Mouse (Mus musculus): ENCODE measurements at regions not wholly inside any gene's neighbourhood (a gene's known extent, or its start where the extent isn't known, plus 50 kb on each side); places are given as distances from the start of the nearest gene placed in this dataset.
A peak's percentile ranks its signal among the peaks of the same experiment; 100 is the strongest.

- H3K9ac ChIP-seq (replicated peaks; ENCODE audit: low read length, poor library complexity, severe bottlenecking) = no peak overlapping the region
- DNase-seq (ENCODE audit: low spot score) (no peak), ATAC-seq (ENCODE audit: low FRiP score) (no peak)
- no peaks in the 10 kb centered on the region for H3K27me3 ChIP-seq (ENCODE audit: insufficient read depth, low read length)
- WGBS = 77% methylated on average over 15 of the region's 15 CpGs
- no peak overlapping the region for H3K4me2 ChIP-seq (ENCODE audit: low read depth, low read length, poor library complexity, severe bottlenecking)
- no peak for TF ChIP-seq CTCF (IDR thresholded peaks at IDR 0.05)
- H3K9me3 ChIP-seq (ENCODE audit: low read length) = no peaks in the 10 kb centered on the region
- no peaks in the 10 kb centered on the region for H3K36me3 ChIP-seq (ENCODE audit: insufficient read depth, low read length)
- H3K4me1 ChIP-seq (ENCODE audit: insufficient read depth, low read length) = no peaks in the 10 kb centered on the region
- no peak overlapping the region for H3K27ac ChIP-seq (ENCODE audit: low read depth, low read length)
- H3K4me3 ChIP-seq (ENCODE audit: low read depth, low read length) = no peak overlapping the region
Observed at GRCm38 (mm10) chr5:73782214-73783091, 131.3 kb downstream of the Spata18 start.

DNA sequence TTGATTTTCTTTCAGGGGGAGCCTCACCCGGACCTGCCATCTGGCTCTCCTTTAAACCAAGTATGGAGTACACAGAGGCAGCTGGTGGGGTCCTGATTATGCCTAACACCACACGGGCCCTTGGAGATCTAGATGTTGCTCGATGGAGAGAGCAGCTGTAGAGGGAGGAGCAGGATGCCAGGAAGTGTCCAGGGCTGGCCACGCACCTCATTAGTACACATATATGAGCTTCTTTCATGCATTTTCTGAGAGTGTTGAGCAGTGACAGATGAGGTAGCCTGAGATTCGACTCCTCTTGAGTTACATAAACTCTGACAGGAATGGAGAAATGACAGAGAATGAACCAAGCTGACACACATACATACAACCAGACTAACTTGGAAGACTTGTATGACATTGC lies 136.1 kb downstream of the Spata18 start:
- Histone ChIP-seq H3K4me3 (ENCODE audit: low read depth, low read length) (no peak overlapping the region), H3K27me3 (ENCODE audit: insufficient read depth, low read length) (no peaks in the 10 kb centered on the region), H3K27ac (ENCODE audit: low read depth, low read length) (no peak overlapping the region), H3K36me3 (ENCODE audit: insufficient read depth, low read length) (no peaks in the 10 kb centered on the region), H3K9me3 (ENCODE audit: low read length) (no peaks in the 10 kb centered on the region), H3K4me1 (ENCODE audit: insufficient read depth, low read length) (no peaks in the 10 kb centered on the region), H3K4me2 (ENCODE audit: low read depth, low read length, poor library complexity, severe bottlenecking) (no peak overlapping the region), H3K9ac (replicated peaks; ENCODE audit: low read length, poor library complexity, severe bottlenecking) (no peak overlapping the region)
- DNase-seq (ENCODE audit: low spot score) (peak; percentile 24), ATAC-seq (ENCODE audit: low FRiP score) (no peak)
- WGBS = 66% methylated on average over 5 of the region's 5 CpGs
- TF ChIP-seq CTCF (IDR thresholded peaks at IDR 0.05) = no peak

GRCm38 (mm10) chr5:73792216-73792615 lies 141.0 kb downstream of the Spata18 start:
- H3K4me3 ChIP-seq (ENCODE audit: low read depth, low read length) = no peak overlapping the region
- ATAC-seq (ENCODE audit: low FRiP score) (no peak), DNase-seq (ENCODE audit: low spot score) (no peak)
- no peaks in the 10 kb centered on the region for H3K36me3 ChIP-seq (ENCODE audit: insufficient read depth, low read length)
- H3K9ac ChIP-seq (replicated peaks; ENCODE audit: low read length, poor library complexity, severe bottlenecking) = no peak overlapping the region
- no peak overlapping the region for H3K4me2 ChIP-seq (ENCODE audit: low read depth, low read length, poor library complexity, severe bottlenecking)
- no peaks in the 10 kb centered on the region for H3K9me3 ChIP-seq (ENCODE audit: low read length)
- 80% methylated on average over 3 of the region's 3 CpGs for WGBS
- no peaks in the 10 kb centered on the region for H3K4me1 ChIP-seq (ENCODE audit: insufficient read depth, low read length)
- no peak overlapping the region for H3K27ac ChIP-seq (ENCODE audit: low read depth, low read length)
- no peak for TF ChIP-seq CTCF (IDR thresholded peaks at IDR 0.05)
- H3K27me3 ChIP-seq (ENCODE audit: insufficient read depth, low read length) = no peaks in the 10 kb centered on the region

- Histone ChIP-seq H3K4me3 (ENCODE audit: low read depth, low read length) (no peak overlapping the region), H3K36me3 (ENCODE audit: insufficient read depth, low read length) (no peaks in the 10 kb centered on the region), H3K9me3 (ENCODE audit: low read length) (no peaks in the 10 kb centered on the region), H3K4me1 (ENCODE audit: insufficient read depth, low read length) (no peaks in the 10 kb centered on the region), H3K27ac (ENCODE audit: low read depth, low read length) (no peak overlapping the region), H3K27me3 (ENCODE audit: insufficient read depth, low read length) (no peaks in the 10 kb centered on the region), H3K9ac (replicated peaks; ENCODE audit: low read length, poor library complexity, severe bottlenecking) (no peak overlapping the region), H3K4me2 (ENCODE audit: low read depth, low read length, poor library complexity, severe bottlenecking) (no peak overlapping the region)
- 68% methylated on average over 2 of the region's 2 CpGs for WGBS
- no peak for ATAC-seq (ENCODE audit: low FRiP score)
- DNase-seq (ENCODE audit: low spot score) = peak; percentile 69
- no peak for TF ChIP-seq CTCF (IDR thresholded peaks at IDR 0.05)
Observed at GRCm38 (mm10) chr5:73796201-73796600, 145.0 kb downstream of the Spata18 start.

GRCm38 (mm10) chr5:73797980-73798379 lies 146.8 kb downstream of the Spata18 start:
- no peaks in the 10 kb centered on the region for H3K27me3 ChIP-seq (ENCODE audit: insufficient read depth, low read length)
- no peak overlapping the region for H3K4me3 ChIP-seq (ENCODE audit: low read depth, low read length)
- no peak for DNase-seq (ENCODE audit: low spot score)
- WGBS = 83% methylated on average over 3 of the region's 3 CpGs
- H3K36me3 ChIP-seq (ENCODE audit: insufficient read depth, low read length) = no peaks in the 10 kb centered on the region
- H3K9me3 ChIP-seq (ENCODE audit: low read length) = no peaks in the 10 kb centered on the region
- H3K27ac ChIP-seq (ENCODE audit: low read depth, low read length) = no peak overlapping the region
- H3K4me1 ChIP-seq (ENCODE audit: insufficient read depth, low read length) = no peaks in the 10 kb centered on the region
- H3K4me2 ChIP-seq (ENCODE audit: low read depth, low read length, poor library complexity, severe bottlenecking) = no peak overlapping the region
- no peak for ATAC-seq (ENCODE audit: low FRiP score)
- TF ChIP-seq CTCF (IDR thresholded peaks at IDR 0.05) = no peak
- no peak overlapping the region for H3K9ac ChIP-seq (replicated peaks; ENCODE audit: low read length, poor library complexity, severe bottlenecking)

DNA sequence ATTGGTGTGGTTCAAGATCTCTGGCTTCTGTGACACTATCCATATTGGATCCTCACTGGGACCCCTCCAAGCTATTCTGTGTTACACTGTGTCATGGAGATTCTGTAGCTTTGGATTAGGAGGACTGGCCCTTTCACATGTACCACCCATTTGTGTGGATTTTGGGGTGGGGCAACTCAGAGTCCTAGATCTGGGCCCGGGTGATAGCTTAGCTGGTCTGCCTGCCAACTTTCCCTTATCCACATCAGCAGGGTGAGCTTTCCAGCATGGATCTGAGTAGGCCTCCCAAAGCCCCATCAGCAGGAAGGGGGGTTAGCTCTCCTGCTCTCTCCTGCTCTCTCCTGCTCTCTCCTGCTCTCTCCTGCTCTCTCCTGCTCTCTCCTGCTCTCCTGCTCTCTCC lies 152.3 kb downstream of the Spata18 start:
- ATAC-seq (ENCODE audit: low FRiP score) (no peak), DNase-seq (ENCODE audit: low spot score) (no peak)
- no peak overlapping the region for H3K4me3 ChIP-seq (ENCODE audit: low read depth, low read length)
- H3K36me3 ChIP-seq (ENCODE audit: insufficient read depth, low read length) = no peaks in the 10 kb centered on the region
- no peaks in the 10 kb centered on the region for H3K4me1 ChIP-seq (ENCODE audit: insufficient read depth, low read length)
- no peak overlapping the region for H3K27ac ChIP-seq (ENCODE audit: low read depth, low read length)
- 83% methylated on average over 1 of the region's 1 CpGs for WGBS
- no peak overlapping the region for H3K4me2 ChIP-seq (ENCODE audit: low read depth, low read length, poor library complexity, severe bottlenecking)
- H3K9ac ChIP-seq (replicated peaks; ENCODE audit: low read length, poor library complexity, severe bottlenecking) = no peak overlapping the region
- no peak for TF ChIP-seq CTCF (IDR thresholded peaks at IDR 0.05)
- H3K9me3 ChIP-seq (ENCODE audit: low read length) = no peaks in the 10 kb centered on the region
- no peaks in the 10 kb centered on the region for H3K27me3 ChIP-seq (ENCODE audit: insufficient read depth, low read length)
